Mouse (Mus musculus): ENCODE data around the gene Mgst2. TPM values are rescaled to one million over a fixed set of nuclear protein-coding genes. Genes with fewer than 3 reads are reported as not detected.

The Mgst2 gene
- total and polyA plus RNA-seq, 3 experiments = 0.69 to 3.1 TPM; not detected in 1

GRCm38 (mm10) chr3:51708746-51709411, 48.7 kb downstream of the Mgst2 start (continued):
- TF ChIP-seq RAD21 (IDR thresholded peaks at IDR 0.05; ENCODE audit: low read depth, low read length) (no peak; the same call in 1 of the 2 replicates), POLR2A (IDR thresholded peaks at IDR 0.05; ENCODE audit: control insufficient read depth in 1 of 2, insufficient read depth in 1 of 2, low read depth in 1 of 2, low read length in 2 of 2, poor library complexity in 1 of 2) (no peak), TCF12 (IDR thresholded peaks at IDR 0.05; ENCODE audit: low read depth, low read length) (no peak), CHD2 (IDR thresholded peaks at IDR 0.05; ENCODE audit: low read length) (no peak), BHLHE40 (IDR thresholded peaks at IDR 0.05; ENCODE audit: borderline replicate concordance, low read depth, low read length) (0 out of 2 replicates have a peak, but pooled peaks have one; percentile 25), KAT2A (conservative IDR thresholded peaks at IDR 0.05; ENCODE audit: low read depth, low read length) (no peak), SIN3A (IDR thresholded peaks at IDR 0.05; ENCODE audit: low read length) (peak; percentile 63), NELFE (IDR thresholded peaks at IDR 0.05; ENCODE audit: low read depth, low read length) (no peak), TAL1 (IDR thresholded peaks at IDR 0.05; ENCODE audit: low read length) (no peak), ZMIZ1 (IDR thresholded peaks at IDR 0.05; ENCODE audit: low read depth, low read length) (0 out of 2 replicates have a peak, but pooled peaks have one; percentile 55), USF1 (IDR thresholded peaks at IDR 0.05; ENCODE audit: low read depth, low read length) (peak; percentile 35; the same call in 1 of the 2 replicates)

DNA sequence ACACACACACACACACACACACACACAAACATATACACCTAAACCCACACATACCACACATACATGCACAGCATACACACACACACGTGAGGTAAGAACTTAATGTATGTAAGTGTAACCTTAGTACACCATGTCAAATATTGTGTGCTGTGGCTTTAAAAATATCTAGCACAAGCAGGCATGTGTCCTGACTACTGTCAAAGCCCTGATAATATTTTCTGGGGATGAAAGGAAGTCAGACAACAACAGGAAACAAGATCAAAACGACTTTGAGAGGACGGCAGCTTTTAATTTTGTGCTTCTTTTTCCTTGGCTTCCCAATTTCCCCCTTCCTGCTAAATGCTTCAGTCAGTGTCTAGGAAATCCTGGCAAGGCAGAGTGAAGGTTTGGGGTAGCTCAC, 52.2 kb downstream of the Mgst2 start:
- peaks cover 0 to 17% of the 10 kb centered on the region in 2 experiments; a peak in 2 of 4 replicates for H3K36me3 ChIP-seq (ENCODE audit: control insufficient read depth in 1 of 2, insufficient read depth in 2 of 2, low read length in 2 of 2)
- H3K79me2 ChIP-seq (ENCODE audit: control insufficient read depth, insufficient read depth, low read length, poor library complexity) = no peaks in the 10 kb centered on the region
- peak; percentile 69 for DNase-seq (ENCODE audit: low read depth, low spot score)
- no peaks in the 10 kb centered on the region for H3K27me3 ChIP-seq (ENCODE audit: control insufficient read depth in 1 of 2, insufficient read depth in 2 of 2, low read length in 2 of 2)
- H3K4me1 ChIP-seq (ENCODE audit: control insufficient read depth in 1 of 2, insufficient read depth in 2 of 2, low read length in 2 of 2) = peaks cover 8 to 20% of the 10 kb centered on the region in 2 experiments
- no peak overlapping the region for H3K4me3 ChIP-seq (ENCODE audit: control insufficient read depth in 1 of 2, insufficient read depth in 1 of 2, low read depth in 2 of 2, low read length in 2 of 2)
- peak overlapping the region; percentile 39 for H3K9ac ChIP-seq (ENCODE audit: control insufficient read depth, low read depth, low read length, poor library complexity, severe bottlenecking)
- H3K27ac ChIP-seq (ENCODE audit: control insufficient read depth, low read depth, low read length) = peak overlapping the region; percentile 65
- H3K9me3 ChIP-seq (replicated peaks; ENCODE audit: insufficient read depth, low read length) = no peaks in the 10 kb centered on the region
- TF ChIP-seq MAX (IDR thresholded peaks at IDR 0.05; ENCODE audit: low read length) = no peak
- no peak for TF ChIP-seq CTCF (IDR thresholded peaks at IDR 0.05 in 2 of 3, conservative IDR thresholded peaks at IDR 0.05 in 1 of 3; ENCODE audit: control insufficient read depth in 1 of 3, insufficient read depth in 1 of 3, low read depth in 2 of 3, low read length in 3 of 3, poor library complexity in 1 of 3, severe bottlenecking in 1 of 3)
- TF ChIP-seq ETS1 (IDR thresholded peaks at IDR 0.05; ENCODE audit: low read depth, low read length) = peak; percentile 76
- TF ChIP-seq POLR2AphosphoS2 (IDR thresholded peaks at IDR 0.05; ENCODE audit: low read length) = no peak
- peak; percentile 95 for TF ChIP-seq TCF12 (IDR thresholded peaks at IDR 0.05; ENCODE audit: low read depth, low read length)
- TF ChIP-seq GABPA (IDR thresholded peaks at IDR 0.05; ENCODE audit: low read depth, low read length) = no peak
- no peak for TF ChIP-seq USF1 (IDR thresholded peaks at IDR 0.05; ENCODE audit: low read depth, low read length)
- no peak for TF ChIP-seq JUND (IDR thresholded peaks at IDR 0.05; ENCODE audit: low read depth, low read length)
- no peak for TF ChIP-seq POLR2A (IDR thresholded peaks at IDR 0.05; ENCODE audit: control insufficient read depth in 1 of 2, insufficient read depth in 1 of 2, low read depth in 1 of 2, low read length in 2 of 2, poor library complexity in 1 of 2)
- TF ChIP-seq ZMIZ1 (IDR thresholded peaks at IDR 0.05; ENCODE audit: low read depth, low read length) = no peak
- TF ChIP-seq NRF1 (IDR thresholded peaks at IDR 0.05; ENCODE audit: insufficient read depth, low read depth, low read length, poor library complexity, severe bottlenecking) = no peak
- TF ChIP-seq MYC (IDR thresholded peaks at IDR 0.05; ENCODE audit: low read depth, low read length) = 0 out of 2 replicates have a peak, but pooled peaks have one; percentile 25
- TF ChIP-seq CHD1 (IDR thresholded peaks at IDR 0.05; ENCODE audit: low read depth, low read length) = no peak
- no peak for TF ChIP-seq ZC3H11A (IDR thresholded peaks at IDR 0.05; ENCODE audit: low read depth, low read length)
- TF ChIP-seq SIN3A (IDR thresholded peaks at IDR 0.05; ENCODE audit: low read length) = peak; percentile 77
- no peak for TF ChIP-seq RAD21 (IDR thresholded peaks at IDR 0.05; ENCODE audit: low read depth, low read length)
- no peak for TF ChIP-seq MYB (IDR thresholded peaks at IDR 0.05; ENCODE audit: low read depth, low read length)
- TF ChIP-seq TBP (IDR thresholded peaks at IDR 0.05; ENCODE audit: low read depth, low read length) = no peak
- no peak for TF ChIP-seq ZKSCAN1 (IDR thresholded peaks at IDR 0.05; ENCODE audit: low read depth, low read length)
- TF ChIP-seq RCOR1 (IDR thresholded peaks at IDR 0.05; ENCODE audit: low read depth, low read length) = peak; percentile 17; the same call in 1 of the 2 replicates
- TF ChIP-seq E2F4 (IDR thresholded peaks at IDR 0.05; ENCODE audit: borderline replicate concordance, low read depth, low read length) = no peak
- peak; percentile 92 for TF ChIP-seq TAL1 (IDR thresholded peaks at IDR 0.05; ENCODE audit: low read length)
- peak; percentile 75 for TF ChIP-seq BHLHE40 (IDR thresholded peaks at IDR 0.05; ENCODE audit: borderline replicate concordance, low read depth, low read length)
- no peak for TF ChIP-seq HCFC1 (IDR thresholded peaks at IDR 0.05; ENCODE audit: low read depth, low read length)
- peak; percentile 85 to 90 for TF ChIP-seq EP300 (IDR thresholded peaks at IDR 0.05; ENCODE audit: low read depth in 1 of 2, low read length in 2 of 2)
- TF ChIP-seq MAZ (IDR thresholded peaks at IDR 0.05; ENCODE audit: low read depth, low read length) = no peak
- peak; percentile 89 for TF ChIP-seq GATA1 (IDR thresholded peaks at IDR 0.05; ENCODE audit: low read depth, low read length)
- no peak for TF ChIP-seq CHD2 (IDR thresholded peaks at IDR 0.05; ENCODE audit: low read length)
- no peak for TF ChIP-seq SMC3 (IDR thresholded peaks at IDR 0.05; ENCODE audit: low read depth, low read length)
- TF ChIP-seq POLR2AphosphoS5 (IDR thresholded peaks at IDR 0.05; ENCODE audit: borderline replicate concordance, low read depth, low read length) = no peak
- no peak for TF ChIP-seq ZNF384 (IDR thresholded peaks at IDR 0.05; ENCODE audit: low read depth, low read length)
- TF ChIP-seq KAT2A (conservative IDR thresholded peaks at IDR 0.05; ENCODE audit: low read depth, low read length) = no peak
